Mouse (Mus musculus): ENCODE results near the gene Caskin1.

GRCm38 (mm10) chr17:24488186-24488661, at the start of gene Caskin1:
- TF ChIP-seq EP300 (IDR thresholded peaks at IDR 0.05; ENCODE audit: insufficient read depth, low read depth, low read length), result no peak
- no peak for TF ChIP-seq CTCF (IDR thresholded peaks at IDR 0.05; ENCODE audit: low read depth, low read length)

All from ES-Bruce4 (cell line).